Mouse (Mus musculus): ENCODE data around the gene Npr2. TPM values are rescaled to one million over a fixed set of nuclear protein-coding genes. Genes with fewer than 3 reads are reported as not detected.

The Npr2 gene
- polyA plus RNA-seq, 1 experiment from 2014 or later, result 29.7 TPM

DNA sequence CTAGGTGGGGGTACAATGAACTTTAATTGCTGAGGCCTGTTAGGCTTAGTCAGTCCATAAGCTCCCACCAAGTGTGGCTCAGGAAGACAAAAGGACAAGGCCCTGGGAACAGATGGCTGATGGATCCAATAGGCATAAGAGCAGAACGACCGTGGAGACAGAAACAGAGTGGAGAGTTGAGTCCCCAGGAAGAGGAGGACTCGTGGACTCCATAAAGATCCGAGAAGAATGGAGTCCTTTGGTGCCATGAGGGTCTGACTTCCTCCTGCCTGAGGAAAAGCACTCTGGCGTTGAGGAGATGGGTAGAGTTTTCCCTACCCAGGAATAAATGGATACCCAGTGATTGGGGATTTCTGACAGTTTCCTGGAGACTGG, 1.1 kb upstream of the Npr2 start:
- H3K27me3 ChIP-seq, result peaks cover 5% of the 10 kb centered on the region; the same call in 1 of the 2 replicates
- H3K4me1 ChIP-seq, result peaks cover 29% of the 10 kb centered on the region
- peak overlapping the region; percentile 83 for H3K27ac ChIP-seq
- peak overlapping the region; percentile 85 for H3K4me2 ChIP-seq (replicated peaks)
- H3K9ac ChIP-seq, result no peak overlapping the region
- H3K9me3 ChIP-seq, result peaks cover 5% of the 10 kb centered on the region; the same call in 1 of the 2 replicates
- H3K36me3 ChIP-seq, result no peaks in the 10 kb centered on the region
- peak overlapping the region; percentile 63 for H3K4me3 ChIP-seq
- no peak for ATAC-seq (ENCODE audit: insufficient number of reproducible peaks, insufficient read depth, low FRiP score, low TSS enrichment)
- 20% methylated on average over 5 of the region's 5 CpGs for WGBS

GRCm38 (mm10) chr4:43631956-43632920, 503 bp downstream of the Npr2 start:
- H3K9ac ChIP-seq, result peak overlapping the region; percentile 88
- H3K4me1 ChIP-seq, result peaks cover 29% of the 10 kb centered on the region
- peak overlapping the region; percentile 85 for H3K4me2 ChIP-seq (replicated peaks)
- ATAC-seq (ENCODE audit: insufficient number of reproducible peaks, insufficient read depth, low FRiP score, low TSS enrichment), result 0 out of 2 replicates have a peak, but pooled peaks have one; percentile 23
- H3K27me3 ChIP-seq, result peaks cover 5% of the 10 kb centered on the region; the same call in 1 of the 2 replicates
- WGBS, result 44% methylated on average over 42 of the region's 42 CpGs
- H3K4me3 ChIP-seq, result peak overlapping the region; percentile 63
- H3K36me3 ChIP-seq, result no peaks in the 10 kb centered on the region
- peak overlapping the region; percentile 83 for H3K27ac ChIP-seq
- H3K9me3 ChIP-seq, result no peaks in the 10 kb centered on the region

DNA sequence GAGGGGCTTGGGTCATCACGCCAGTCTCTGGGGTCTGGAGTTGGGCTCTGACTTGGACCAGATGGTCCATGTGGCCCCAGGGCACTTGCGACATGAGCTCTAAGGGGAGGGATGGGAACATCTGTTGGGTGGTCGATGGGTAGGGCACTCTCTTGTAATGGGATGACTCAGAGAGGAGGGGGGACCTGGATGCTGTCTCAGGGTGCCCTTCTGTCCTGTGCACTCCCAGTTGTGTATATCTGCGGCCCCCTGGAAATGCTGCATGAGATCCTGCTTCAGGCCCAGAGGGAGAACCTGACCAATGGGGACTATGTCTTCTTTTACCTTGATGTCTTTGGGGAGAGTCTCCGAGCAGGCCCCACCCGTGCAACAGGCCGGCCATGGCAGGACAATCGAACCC, 1.6 kb downstream of the Npr2 start:
- Histone ChIP-seq H3K4me3 (no peak overlapping the region), H3K9me3 (no peaks in the 10 kb centered on the region)
- no peak for ATAC-seq (ENCODE audit: insufficient number of reproducible peaks, insufficient read depth, low FRiP score, low TSS enrichment)

GRCm38 (mm10) chr4:43633736-43634135, 2.0 kb downstream of the Npr2 start:
- WGBS, result 92% methylated on average over 2 of the region's 2 CpGs
- Histone ChIP-seq H3K9me3 (no peaks in the 10 kb centered on the region), H3K9ac (no peak overlapping the region), H3K4me1 (peaks cover 29% of the 10 kb centered on the region), H3K36me3 (no peaks in the 10 kb centered on the region), H3K4me2 (replicated peaks) (0 out of 2 replicates have a peak overlapping the region, but pooled peaks have one; percentile 85), H3K27me3 (peaks cover 5% of the 10 kb centered on the region; the same call in 1 of the 2 replicates), H3K27ac (no peak overlapping the region), H3K4me3 (no peak overlapping the region)
- ATAC-seq (ENCODE audit: insufficient number of reproducible peaks, insufficient read depth, low FRiP score, low TSS enrichment), result no peak

More for the DNA sequence above, 1.6 kb downstream of the Npr2 start:
- WGBS, result 73% methylated on average over 8 of the region's 8 CpGs
- no peak overlapping the region for H3K27ac ChIP-seq
- H3K4me2 ChIP-seq (replicated peaks), result peak overlapping the region; percentile 85
- H3K9ac ChIP-seq, result no peak overlapping the region
- peaks cover 5% of the 10 kb centered on the region; the same call in 1 of the 2 replicates for H3K27me3 ChIP-seq
- no peaks in the 10 kb centered on the region for H3K36me3 ChIP-seq
- peaks cover 29% of the 10 kb centered on the region for H3K4me1 ChIP-seq

DNA sequence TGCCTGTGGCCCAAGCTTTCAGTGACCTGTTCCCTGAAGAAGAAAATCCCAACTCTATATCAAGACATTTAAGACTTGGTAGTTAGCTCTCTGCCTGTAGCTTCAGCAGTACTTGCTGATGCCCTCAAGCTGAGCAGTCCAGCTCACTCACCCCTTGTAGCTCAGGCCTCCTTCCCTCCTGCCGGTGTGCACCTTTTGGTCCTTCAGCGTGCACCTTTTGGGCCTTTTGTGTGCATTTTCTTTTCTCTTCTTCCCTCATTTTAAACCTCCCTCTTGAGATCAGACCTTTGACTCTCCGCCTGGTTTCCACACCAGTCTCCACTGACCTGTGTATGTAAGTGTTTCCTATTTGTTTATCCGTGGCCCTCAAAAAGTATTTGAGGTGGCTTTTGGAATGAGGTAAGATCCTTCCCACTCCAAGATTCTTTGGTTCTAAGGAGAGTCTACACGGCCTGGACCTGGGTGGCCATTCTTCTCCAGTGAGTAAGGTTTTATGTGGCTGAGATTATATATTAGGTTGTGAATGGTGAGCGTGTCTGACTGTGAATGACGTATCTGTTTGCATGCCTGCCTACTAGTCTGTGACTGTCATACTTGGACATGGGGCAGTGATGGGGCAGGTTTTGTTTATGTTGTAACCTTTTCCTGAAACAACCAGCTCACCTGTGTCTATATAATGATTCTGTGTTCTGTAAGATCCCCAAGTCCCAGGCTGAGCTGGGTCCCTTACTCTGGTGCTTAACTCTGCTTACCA, 3.1 kb downstream of the Npr2 start:
- Histone ChIP-seq H3K4me3 (no peak overlapping the region), H3K9me3 (no peaks in the 10 kb centered on the region), H3K4me1 (peaks cover 28% of the 10 kb centered on the region), H3K9ac (no peak overlapping the region), H3K27ac (no peak overlapping the region), H3K36me3 (no peaks in the 10 kb centered on the region), H3K4me2 (replicated peaks) (no peak overlapping the region; the same call in 1 of the 2 replicates), H3K27me3 (peaks cover 5% of the 10 kb centered on the region; the same call in 1 of the 2 replicates)
- ATAC-seq (ENCODE audit: insufficient number of reproducible peaks, insufficient read depth, low FRiP score, low TSS enrichment), result no peak
- WGBS, result 83% methylated on average over 7 of the region's 7 CpGs

DNA sequence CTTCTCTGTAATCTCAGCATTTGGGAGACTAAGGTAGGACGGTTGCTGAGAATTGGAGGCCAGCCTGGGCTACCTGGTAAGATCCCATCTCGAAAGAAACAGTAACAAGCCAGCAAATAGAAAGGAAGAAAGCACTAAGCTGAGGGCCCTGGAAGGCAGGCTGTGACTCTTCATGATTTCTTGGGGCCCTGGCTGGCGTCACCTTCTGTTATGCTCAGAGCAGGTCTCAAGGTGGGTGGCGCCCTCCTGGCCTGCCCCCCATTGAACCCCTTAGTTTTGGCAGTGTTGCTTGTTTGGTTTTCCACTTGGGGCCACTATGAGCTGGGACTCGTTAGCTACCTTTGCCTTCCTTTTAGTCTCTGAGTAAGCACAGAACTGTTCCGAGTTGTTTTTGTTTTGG, 5.0 kb downstream of the Npr2 start:
- no peak overlapping the region for H3K4me3 ChIP-seq
- no peak overlapping the region for H3K27ac ChIP-seq
- ATAC-seq (ENCODE audit: insufficient number of reproducible peaks, insufficient read depth, low FRiP score, low TSS enrichment), result no peak
- H3K4me1 ChIP-seq, result peaks cover 18% of the 10 kb centered on the region
- 72% methylated on average over 6 of the region's 6 CpGs for WGBS
- peaks cover 7% of the 10 kb centered on the region; the same call in 1 of the 2 replicates for H3K36me3 ChIP-seq
- H3K9ac ChIP-seq, result no peak overlapping the region
- H3K4me2 ChIP-seq (replicated peaks), result no peak overlapping the region
- H3K9me3 ChIP-seq, result no peaks in the 10 kb centered on the region
- H3K27me3 ChIP-seq, result peaks cover 5% of the 10 kb centered on the region; the same call in 1 of the 2 replicates

- no peak overlapping the region for H3K9ac ChIP-seq
- WGBS, result 63% methylated on average over 9 of the region's 9 CpGs
- no peak overlapping the region for H3K4me3 ChIP-seq
- no peaks in the 10 kb centered on the region for H3K4me1 ChIP-seq
- no peak overlapping the region for H3K27ac ChIP-seq
- H3K36me3 ChIP-seq, result peaks cover 17% of the 10 kb centered on the region; the same call in 1 of the 2 replicates
- no peaks in the 10 kb centered on the region for H3K9me3 ChIP-seq
- no peak overlapping the region for H3K4me2 ChIP-seq (replicated peaks)
- no peak for ATAC-seq (ENCODE audit: insufficient number of reproducible peaks, insufficient read depth, low FRiP score, low TSS enrichment)
- no peaks in the 10 kb centered on the region for H3K27me3 ChIP-seq
These were observed 8.3 kb downstream of the Npr2 start for GRCm38 (mm10) chr4:43640076-43640475.

GRCm38 (mm10) chr4:43640491-43640890, 8.8 kb downstream of the Npr2 start:
- H3K4me1 ChIP-seq, result no peaks in the 10 kb centered on the region
- H3K9ac ChIP-seq, result no peak overlapping the region
- H3K27ac ChIP-seq, result no peak overlapping the region
- no peaks in the 10 kb centered on the region for H3K27me3 ChIP-seq
- ATAC-seq (ENCODE audit: insufficient number of reproducible peaks, insufficient read depth, low FRiP score, low TSS enrichment), result no peak
- H3K4me2 ChIP-seq (replicated peaks), result no peak overlapping the region
- 87% methylated on average over 6 of the region's 6 CpGs for whole genome bisulfite sequencing
- no peaks in the 10 kb centered on the region for H3K9me3 ChIP-seq
- H3K4me3 ChIP-seq, result no peak overlapping the region
- peaks cover 17% of the 10 kb centered on the region; the same call in 1 of the 2 replicates for H3K36me3 ChIP-seq

- Histone ChIP-seq H3K27me3 (no peaks in the 10 kb centered on the region), H3K4me2 (replicated peaks) (no peak overlapping the region), H3K27ac (no peak overlapping the region), H3K36me3 (peaks cover 27% of the 10 kb centered on the region), H3K9me3 (peaks cover 7% of the 10 kb centered on the region), H3K4me1 (peaks cover 5% of the 10 kb centered on the region; the same call in 1 of the 2 replicates), H3K4me3 (no peak overlapping the region), H3K9ac (no peak overlapping the region)
- no peak for ATAC-seq (ENCODE audit: insufficient number of reproducible peaks, insufficient read depth, low FRiP score, low TSS enrichment)
- 87% methylated on average over 3 of the region's 3 CpGs for WGBS
These were observed 18.0 kb downstream of the Npr2 start for GRCm38 (mm10) chr4:43649783-43650182.

GRCm38 (mm10) chr4:43652726-43653125, 21.0 kb downstream of the Npr2 start:
- peak overlapping the region; percentile 26; the same call in 1 of the 2 replicates for H3K4me3 ChIP-seq
- ATAC-seq (ENCODE audit: insufficient number of reproducible peaks, insufficient read depth, low FRiP score, low TSS enrichment), result no peak

GRCm38 (mm10) chr4:43653161-43654015, 21.7 kb downstream of the Npr2 start, which contains the start of gene Spag8:
Gene Spag8 (minus strand): TSS chr4:43653594.
- peak within 1 kb of the TSS; percentile 26 for H3K4me3 ChIP-seq
- peaks cover 14% of the 10 kb centered on the region for H3K36me3 ChIP-seq
- H3K9ac ChIP-seq, result no peak within 1 kb of the TSS
- ATAC-seq (ENCODE audit: insufficient number of reproducible peaks, insufficient read depth, low FRiP score, low TSS enrichment), result no peak
- no peak within 1 kb of the TSS for H3K27ac ChIP-seq
- H3K4me2 ChIP-seq (replicated peaks), result peak within 1 kb of the TSS; percentile 45
- WGBS, result 12% methylated on average over 24 of the region's 24 CpGs
- H3K9me3 ChIP-seq, result peaks cover 7% of the 10 kb centered on the region
- no peaks in the 10 kb centered on the region for H3K27me3 ChIP-seq
- H3K4me1 ChIP-seq, result peaks cover 19% of the 10 kb centered on the region

More at GRCm38 (mm10) chr4:43652726-43653125, 21.0 kb downstream of the Npr2 start:
- Histone ChIP-seq H3K36me3 (peaks cover 17% of the 10 kb centered on the region), H3K4me1 (peaks cover 19% of the 10 kb centered on the region), H3K9me3 (peaks cover 7% of the 10 kb centered on the region), H3K9ac (no peak overlapping the region), H3K27ac (no peak overlapping the region), H3K27me3 (no peaks in the 10 kb centered on the region), H3K4me2 (replicated peaks) (peak overlapping the region; percentile 45)
- WGBS, result 92% methylated on average over 4 of the region's 4 CpGs
